Mouse (Mus musculus) lung, postnatal 0 days (tissue): ENCODE results near the gene Hoxa5. TPM values are rescaled to one million over a fixed set of nuclear protein-coding genes. Genes with fewer than 3 reads are reported as not detected.

Experiments used
- ATAC-seq: fragments of 200-750 bp; cut with Nextera tagmentation; 2 replicates; pipeline ENCODE4 v1.8.0; 2017; ENCODE audit warnings: moderate library complexity
- DNase-seq: peaks from one replicate; pipeline ENCODE4 v3.0.0-alpha.2; 2016; ENCODE audit warnings: low spot score
- H3K27ac ChIP-seq: fragments of 300-500 bp; sonication (generic); 2 replicates; pipeline ENCODE4 v1.5.1; 2014; ENCODE audit warnings: antibody characterized with exemption, mild to moderate bottlenecking, low read length, mixed read lengths
- H3K27me3 ChIP-seq: fragments of 300-500 bp; sonication (generic); replicated peaks from 2 replicates; pipeline ENCODE4 v1.6.1; 2014; ENCODE audit warnings: low read length, mixed read lengths; ENCODE audit not compliant: insufficient read depth
- H3K36me3 ChIP-seq: fragments of 300-500 bp; sonication (generic); 2 replicates; pipeline ENCODE4 v1.6.1; 2014; ENCODE audit warnings: low read length, mixed read lengths; ENCODE audit not compliant: insufficient read depth
- H3K4me1 ChIP-seq: fragments of 300-500 bp; sonication (generic); 2 replicates; pipeline ENCODE4 v1.6.1; 2014; ENCODE audit warnings: antibody characterized with exemption, low read depth, low read length, mixed read lengths; ENCODE audit not compliant: insufficient read depth
- H3K4me2 ChIP-seq: fragments of 300-500 bp; sonication (generic); replicated peaks from 2 replicates; pipeline ENCODE4 v1.6.1; 2014; ENCODE audit warnings: low read depth, mild to moderate bottlenecking, low read length, moderate library complexity, mixed read lengths
- H3K4me3 ChIP-seq: fragments of 300-500 bp; sonication (generic); 2 replicates; pipeline ENCODE4 v1.5.1; 2014; ENCODE audit warnings: low read depth, low read length
- H3K9ac ChIP-seq: fragments of 300-500 bp; sonication (generic); replicated peaks from 2 replicates; pipeline ENCODE4 v1.6.1; 2014; ENCODE audit warnings: low read depth, mild to moderate bottlenecking
- H3K9me3 ChIP-seq: fragments of 300-500 bp; sonication (generic); 2 replicates; pipeline ENCODE4 v1.6.1; 2016; ENCODE audit warnings: low read length, mixed read lengths
- CTCF ChIP-seq: IDR thresholded peaks from 2 replicates; pipeline ENCODE4 v1.5.1; 2016; ENCODE audit warnings: antibody characterized with exemption, mild to moderate bottlenecking
- EP300 ChIP-seq: IDR thresholded peaks from 2 replicates; pipeline ENCODE4 v1.6.1; 2016; ENCODE audit warnings: antibody characterized with exemption, mild to moderate bottlenecking, control low read depth
- WGBS: fragments of 180-500 bp; shearing (Covaris S2); extraction: QIAGEN DNeasy Blood & Tissue Kit; methylation state at CpG from one replicate; pipeline ENCODE4 v1.1.7; 2014; 5-methylcytosine and 5-hydroxymethylcytosine counted together
- polyA plus RNA-seq: library from polyadenylated mRNA; unstranded; fragments of >200 nt; fragmentation: Nextera tagmentation; extraction: Ambion mirVana; gene quantifications from 2 replicates; pipeline ENCODE4 v1.2.1, GENCODE M21; 2015

Gene Hoxa5
- polyA plus RNA-seq, 1 experiment from 2014 or later, result 40.3 TPM

DNA sequence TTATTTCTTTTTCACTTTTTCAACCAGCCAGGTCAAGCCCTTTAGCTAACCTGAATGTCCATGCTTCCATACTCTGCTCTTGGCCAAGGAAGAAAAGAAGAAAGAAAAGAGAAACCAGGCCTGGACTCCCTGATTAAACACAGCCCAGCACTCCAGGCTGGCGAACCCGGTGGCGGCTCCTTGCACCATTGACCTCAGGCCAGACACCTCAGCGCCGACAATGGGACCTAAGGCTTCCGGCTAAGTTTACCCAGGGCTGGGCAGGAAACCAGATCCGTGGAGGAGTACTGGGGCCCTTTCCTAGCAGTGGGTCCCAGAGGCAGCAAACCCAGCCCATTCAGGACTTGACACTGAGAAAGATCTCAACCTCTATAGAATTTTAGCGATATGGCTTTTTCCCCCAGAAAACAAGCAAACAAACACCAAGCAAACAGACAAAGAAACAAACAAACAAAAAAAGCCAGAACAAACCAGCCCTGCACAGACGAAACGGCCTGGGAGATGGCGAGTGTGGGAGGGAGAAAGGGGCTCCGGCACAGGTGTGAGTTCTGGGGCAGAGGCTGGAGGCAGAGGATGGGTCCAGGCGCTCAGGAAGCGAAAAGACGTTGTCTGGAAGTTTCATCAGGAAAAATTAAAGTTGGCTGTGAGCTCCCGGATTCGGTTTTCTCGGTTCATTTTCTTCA, 27.6 kb upstream of the Hoxa5 start:
- ATAC-seq, result no peak
- H3K27me3 ChIP-seq, result peaks cover 83% of the 10 kb centered on the region
- WGBS, result 2% methylated on average over 18 of the region's 18 CpGs

DNA sequence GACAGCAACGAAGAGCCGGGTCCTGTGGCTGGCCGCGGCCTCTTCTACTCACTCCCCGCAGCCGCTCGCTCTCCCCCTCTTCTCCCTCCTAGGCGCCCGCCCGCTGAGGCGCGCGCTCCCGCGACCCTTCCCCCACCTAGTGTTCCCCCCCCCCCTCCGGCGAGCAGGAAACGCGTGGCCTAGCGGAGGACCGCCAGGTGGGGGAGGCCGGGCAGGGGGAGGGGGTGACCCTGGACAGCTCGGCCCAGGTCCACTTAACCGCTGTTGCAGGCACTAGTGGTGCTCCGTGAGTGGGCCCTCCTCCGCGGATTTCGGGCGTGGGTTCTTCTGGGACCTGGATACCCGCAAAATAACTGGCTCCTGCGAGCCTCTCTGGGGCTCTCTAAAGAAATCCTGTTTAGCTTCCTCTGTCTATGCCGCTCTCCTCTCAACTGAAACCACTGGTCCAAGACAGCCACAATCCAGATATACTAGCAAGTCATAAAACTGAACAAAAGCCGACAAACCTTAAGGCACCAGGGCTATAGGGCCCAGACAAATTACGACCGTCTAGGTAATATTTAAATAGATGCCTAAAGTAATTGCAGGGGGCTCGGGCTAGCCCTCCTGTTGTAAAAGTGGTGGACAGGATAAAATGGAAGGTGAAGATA, 26.3 kb upstream of the Hoxa5 start, which contains the start of gene Hoxa9:
Hoxa9 (minus strand) TSS at position 574 of the 650 bp plus-strand sequence.
- Histone ChIP-seq H3K9me3 (no peaks in the 10 kb centered on the region), H3K4me1 (no peaks in the 10 kb centered on the region), H3K27me3 (peaks cover 83% of the 10 kb centered on the region), H3K36me3 (no peaks in the 10 kb centered on the region), H3K4me2 (no peak within 1 kb of the TSS), H3K27ac (no peak within 1 kb of the TSS), H3K4me3 (no peak within 1 kb of the TSS), H3K9ac (no peak within 1 kb of the TSS)
- TF ChIP-seq CTCF (no peak), EP300 (no peak)
- ATAC-seq (no peak), DNase-seq (no peak)
- WGBS, result 3% methylated on average over 19 of the region's 36 CpGs

More for the DNA sequence above, 27.6 kb upstream of the Hoxa5 start:
- TF ChIP-seq EP300 (no peak), CTCF (no peak)
- Histone ChIP-seq H3K4me1 (no peaks in the 10 kb centered on the region), H3K9ac (no peak overlapping the region), H3K27ac (no peak overlapping the region), H3K9me3 (no peaks in the 10 kb centered on the region), H3K4me3 (no peak overlapping the region), H3K4me2 (no peak overlapping the region), H3K36me3 (no peaks in the 10 kb centered on the region)
- no peak for DNase-seq

DNA sequence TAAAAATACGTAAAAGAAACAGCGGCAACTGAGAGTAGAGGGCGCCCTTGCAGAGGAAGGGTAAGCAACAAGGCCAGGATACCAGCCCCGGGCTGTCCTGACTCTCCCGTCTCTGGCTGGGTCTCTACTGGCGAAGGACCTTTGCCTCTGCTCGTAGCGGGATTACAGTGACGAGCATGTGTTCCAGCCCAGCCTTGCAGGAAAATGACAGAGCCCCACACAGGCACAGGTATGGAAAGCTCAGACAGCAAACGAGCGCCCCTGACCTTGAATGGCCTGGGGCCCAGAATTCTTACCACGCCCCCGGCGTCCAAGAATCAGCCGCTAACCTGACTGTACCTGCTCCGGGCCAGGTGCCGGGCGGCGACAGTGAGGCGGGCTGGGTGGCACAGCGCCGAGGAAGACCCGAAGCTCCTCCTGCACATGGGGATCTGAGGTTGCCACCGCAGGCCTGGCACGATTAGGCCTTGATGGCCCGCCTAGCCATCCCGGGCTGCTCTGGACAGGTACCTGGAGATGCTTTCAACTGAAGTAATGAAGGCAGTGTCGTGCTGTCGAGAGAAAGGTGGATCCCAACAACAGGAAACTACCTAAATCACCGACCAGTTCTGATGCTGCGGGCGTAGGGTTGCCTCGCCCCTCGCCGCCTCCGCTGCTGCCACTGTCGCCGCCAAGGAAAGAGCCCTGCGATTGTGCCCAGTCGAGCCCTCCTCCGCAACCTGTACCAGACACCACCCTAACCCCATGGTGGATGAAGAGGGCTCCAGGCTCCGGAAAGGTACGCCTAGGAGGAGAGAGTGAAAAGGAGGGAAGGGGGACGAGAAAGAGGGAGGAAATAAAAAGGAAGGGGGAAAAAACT, 25.4 kb upstream of the Hoxa5 start:
- H3K4me2 ChIP-seq, result no peak overlapping the region
- WGBS, result 2% methylated on average over 44 of the region's 44 CpGs
- TF ChIP-seq EP300, result no peak
- peak; percentile 11 for TF ChIP-seq CTCF
- no peak overlapping the region for H3K9ac ChIP-seq
- H3K4me3 ChIP-seq, result no peak overlapping the region
- H3K27me3 ChIP-seq, result peaks cover 83% of the 10 kb centered on the region
- H3K4me1 ChIP-seq, result no peaks in the 10 kb centered on the region
- no peaks in the 10 kb centered on the region for H3K9me3 ChIP-seq
- H3K27ac ChIP-seq, result no peak overlapping the region
- DNase-seq (no peak), ATAC-seq (no peak)
- H3K36me3 ChIP-seq, result no peaks in the 10 kb centered on the region

DNA sequence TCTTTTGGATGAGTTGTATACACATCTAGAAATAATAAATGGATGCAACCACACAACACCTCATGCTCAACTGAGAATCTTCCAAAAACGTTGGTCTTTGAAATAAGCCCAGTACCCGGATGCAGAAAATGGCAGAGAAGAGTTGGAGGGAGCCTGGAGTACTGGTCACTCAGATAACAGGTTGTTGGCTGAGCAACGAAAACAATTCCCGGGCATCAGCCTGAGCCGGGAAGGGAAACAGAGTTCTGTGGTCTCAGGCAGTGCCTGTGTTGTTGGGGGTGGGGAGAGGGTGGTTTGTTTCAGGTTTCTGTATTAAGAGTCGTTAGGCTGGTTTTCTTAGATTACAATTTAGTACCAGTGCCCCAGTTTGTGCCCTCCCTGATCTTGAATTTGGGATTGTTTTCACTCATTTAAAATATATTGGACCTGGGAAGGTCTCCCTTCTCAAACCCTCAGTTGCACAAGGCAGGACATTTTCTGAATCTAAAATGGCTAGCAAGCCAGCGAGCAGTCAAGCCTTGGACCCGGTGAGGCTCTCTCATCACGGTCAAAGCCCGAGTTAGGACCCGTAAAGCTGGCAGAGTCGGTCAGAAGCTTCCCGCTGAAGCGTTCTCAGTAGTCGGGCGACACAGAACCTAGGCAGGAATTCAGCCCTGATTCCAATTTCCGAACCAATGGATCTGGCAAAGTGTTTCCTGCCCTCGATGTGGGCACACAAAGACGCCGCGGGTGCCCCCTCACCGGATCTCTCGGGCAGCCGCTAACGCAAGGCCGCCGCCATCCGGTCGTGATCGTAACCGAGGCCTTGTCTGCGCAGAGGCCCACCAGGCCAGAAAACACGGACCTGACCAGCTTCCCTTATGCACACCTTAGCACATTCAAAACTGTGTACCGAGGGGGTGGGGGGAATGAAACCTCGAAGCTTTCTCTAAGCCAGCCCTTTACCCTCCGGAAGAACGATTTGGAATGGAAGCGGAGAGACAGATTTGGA, 24.4 kb upstream of the Hoxa5 start:
- no peaks in the 10 kb centered on the region for H3K9me3 ChIP-seq
- H3K4me1 ChIP-seq, result no peaks in the 10 kb centered on the region
- H3K27me3 ChIP-seq, result peaks cover 83% of the 10 kb centered on the region
- no peak overlapping the region for H3K27ac ChIP-seq
- H3K9ac ChIP-seq, result no peak overlapping the region
- ATAC-seq (no peak), DNase-seq (no peak)
- H3K36me3 ChIP-seq, result no peaks in the 10 kb centered on the region
- no peak for TF ChIP-seq EP300
- TF ChIP-seq CTCF, result no peak
- 3% methylated on average over 38 of the region's 38 CpGs for WGBS
- no peak overlapping the region for H3K4me2 ChIP-seq
- no peak overlapping the region for H3K4me3 ChIP-seq

DNA sequence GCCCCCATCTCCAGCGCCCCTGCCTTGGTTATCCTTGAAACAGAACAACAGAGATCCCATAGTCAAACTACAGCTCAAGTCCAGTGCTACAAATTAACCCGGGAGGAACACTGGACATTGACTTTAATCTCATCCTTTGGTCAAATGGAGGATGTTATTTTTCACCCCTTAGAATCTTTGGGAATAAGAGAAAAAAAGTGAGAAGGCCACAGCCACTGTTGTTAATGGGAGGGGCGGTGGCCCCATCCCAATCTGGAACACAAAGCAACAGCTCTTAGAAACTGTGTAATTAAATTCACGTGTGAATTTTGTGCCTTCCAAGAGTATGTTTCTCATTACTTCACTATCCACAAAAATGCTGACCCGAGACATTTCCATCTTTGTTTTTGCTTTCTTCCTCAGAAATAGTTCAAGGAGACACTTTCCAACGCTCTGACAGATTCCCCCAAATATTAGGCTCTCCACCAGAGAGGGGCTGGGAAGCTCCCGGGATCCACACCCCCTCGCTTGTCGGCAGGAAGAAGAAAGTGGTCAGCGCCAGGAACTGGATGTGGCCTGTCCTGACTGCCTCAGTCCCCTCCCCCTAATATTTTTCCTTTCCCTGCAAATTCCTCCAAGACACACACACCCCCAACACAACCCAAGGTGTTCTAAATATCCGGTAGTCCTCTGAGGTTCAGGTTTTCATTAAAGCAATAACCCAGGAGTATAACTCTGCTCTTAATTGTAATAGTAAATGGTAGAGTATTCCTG, 23.3 kb upstream of the Hoxa5 start:
- TF ChIP-seq CTCF (no peak), EP300 (no peak)
- Histone ChIP-seq H3K9ac (no peak overlapping the region), H3K9me3 (no peaks in the 10 kb centered on the region), H3K4me3 (no peak overlapping the region), H3K4me1 (no peaks in the 10 kb centered on the region), H3K27me3 (peaks cover 83% of the 10 kb centered on the region), H3K27ac (no peak overlapping the region), H3K4me2 (no peak overlapping the region), H3K36me3 (no peaks in the 10 kb centered on the region)
- no peak for ATAC-seq
- DNase-seq, result no peak
- 5% methylated on average over 11 of the region's 11 CpGs for WGBS
